Mouse (Mus musculus) brain, embryonic 14.5 days (tissue): ENCODE data around the gene Zswim8.

Experiments used
- CTCF ChIP-seq: fragments of 200-500 bp; IDR thresholded peaks from 2 replicates; pipeline ENCODE4 v1.5.1; 2012; ENCODE audit warnings: inconsistent platforms, mild to moderate bottlenecking, moderate library complexity, borderline replicate concordance; ENCODE audit not compliant: insufficient read depth, insufficient read length; ENCODE audit errors: extremely low read depth
- POLR2A ChIP-seq: fragments of 200-500 bp; IDR thresholded peaks from 2 replicates; pipeline ENCODE4 v1.6.1; 2012; ENCODE audit warnings: mild to moderate bottlenecking, inconsistent platforms, borderline replicate concordance; ENCODE audit not compliant: poor library complexity, insufficient read depth, insufficient read length, severe bottlenecking; ENCODE audit errors: extremely low read depth

- no peak for TF ChIP-seq CTCF
- no peak for TF ChIP-seq POLR2A
These were observed 33.9 kb downstream of the Zswim8 start for GRCm38 (mm10) chr14:20741301-20741700.
